Mouse (Mus musculus) central nervous system, embryonic 14 days (tissue): ENCODE data around the gene Pfas. TPM values are rescaled to one million over a fixed set of nuclear protein-coding genes. Genes with fewer than 3 reads are reported as not detected.

Source experiments
- polyA plus RNA-seq: library from polyadenylated mRNA; depleted of rRNA; stranded (reverse); fragments of >200 nt; gene quantifications from 2 replicates; pipeline ENCODE4 v1.2.3, GENCODE M21; 2012; rRNA removed

The Pfas gene
- polyA plus RNA-seq = 22.2 and 22.3 TPM in 2 replicates

DNA sequence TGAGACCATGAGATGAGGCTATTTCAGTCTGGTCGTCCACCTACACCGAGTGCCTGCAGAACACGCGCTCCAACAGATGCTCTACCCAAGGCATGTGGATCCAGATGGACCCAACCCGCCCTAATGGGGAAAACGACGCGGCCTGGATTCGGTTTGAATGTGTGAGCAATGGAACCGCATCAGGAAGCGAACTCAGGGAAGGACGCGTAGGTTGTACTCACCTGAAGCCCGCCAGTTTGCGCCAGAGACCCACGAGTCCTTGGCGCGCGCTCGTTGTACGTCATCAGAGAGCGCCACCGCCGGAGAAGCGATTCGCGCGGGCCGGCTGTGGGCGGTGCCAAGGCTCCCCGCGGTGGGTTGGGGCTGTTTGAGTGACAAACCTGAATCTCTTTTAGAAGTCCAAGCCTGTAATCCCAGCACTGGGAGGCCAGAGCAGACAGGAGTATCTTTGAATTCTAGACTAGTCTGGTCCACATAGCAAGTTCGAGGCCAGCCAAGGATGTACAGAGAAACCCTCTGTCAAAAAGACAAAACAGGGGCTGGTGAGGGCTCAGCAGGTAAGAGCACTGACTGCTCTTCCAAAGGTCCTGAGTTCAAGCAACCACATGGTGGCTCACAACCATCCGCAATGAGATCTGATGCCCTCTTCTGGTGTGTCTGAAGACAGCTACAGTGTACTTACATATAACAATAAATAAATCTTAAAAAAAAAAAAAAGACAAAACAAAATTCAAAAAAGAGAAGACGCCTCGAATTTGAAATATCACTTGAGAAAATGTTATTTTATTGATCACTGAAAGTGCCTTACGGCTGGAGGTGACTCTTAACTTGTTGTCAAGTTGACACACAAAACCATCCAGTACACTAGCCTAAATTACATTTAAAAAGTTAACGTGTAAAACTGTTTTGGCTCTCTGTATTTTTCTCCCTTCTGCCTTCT, at the start of gene Pfas:
Gene Pfas, minus strand, starts transcription at position 279 of the 940 bp plus-strand sequence.

GRCm38 (mm10) chr11:69045531-69046394, 37.5 kb upstream of the Pfas start, which contains the start of gene Aurkb:
Gene Aurkb (plus strand): TSS chr11:69045647.

DNA sequence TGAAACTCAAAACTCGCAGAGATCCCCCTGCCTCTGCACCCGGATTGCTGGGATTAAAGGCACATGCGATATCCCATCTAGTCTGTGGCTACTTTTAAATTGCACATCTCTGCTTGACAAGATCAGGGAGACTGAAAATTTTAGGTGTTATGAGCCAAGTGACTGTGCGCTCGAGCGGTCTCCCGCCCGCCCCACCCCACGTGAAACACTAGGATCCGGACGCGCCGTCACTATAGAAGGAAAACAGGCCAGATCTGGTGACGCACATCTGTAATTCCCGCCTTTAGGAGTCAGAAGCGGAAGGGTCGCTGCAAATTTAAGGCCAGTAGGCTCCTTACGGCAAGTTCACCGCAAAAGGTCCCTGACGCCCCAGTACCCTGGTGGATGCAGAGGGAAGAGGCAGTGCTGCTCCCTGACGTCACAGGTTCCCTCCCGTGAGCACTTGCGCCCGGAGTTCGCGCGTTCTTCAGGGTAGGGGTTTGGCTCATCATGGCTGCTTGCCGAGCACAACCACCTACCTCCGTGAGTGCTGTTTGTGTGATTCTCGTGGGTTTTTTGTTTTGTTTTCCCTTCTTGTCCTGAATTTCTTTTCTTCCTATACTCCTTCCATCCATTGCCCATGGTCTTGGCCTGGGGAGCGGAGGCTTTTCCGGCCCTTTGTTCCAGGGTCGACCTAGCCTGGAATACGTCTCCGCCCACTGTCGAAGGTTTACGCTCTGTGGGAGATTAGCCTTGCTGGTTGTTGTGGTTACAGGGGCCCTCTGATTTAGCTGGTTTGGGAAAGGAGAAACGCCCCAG, 7.6 kb upstream of the Pfas start, which contains the start of gene Ctc1:
Gene Ctc1, plus strand, starts transcription at position 268 of the 798 bp plus-strand sequence.

GRCm38 (mm10) chr11:68975085-68975484, 33.2 kb downstream of the Pfas start, which contains the start of gene Rangrf:
Gene Rangrf (minus strand): TSS chr11:68975185.

DNA sequence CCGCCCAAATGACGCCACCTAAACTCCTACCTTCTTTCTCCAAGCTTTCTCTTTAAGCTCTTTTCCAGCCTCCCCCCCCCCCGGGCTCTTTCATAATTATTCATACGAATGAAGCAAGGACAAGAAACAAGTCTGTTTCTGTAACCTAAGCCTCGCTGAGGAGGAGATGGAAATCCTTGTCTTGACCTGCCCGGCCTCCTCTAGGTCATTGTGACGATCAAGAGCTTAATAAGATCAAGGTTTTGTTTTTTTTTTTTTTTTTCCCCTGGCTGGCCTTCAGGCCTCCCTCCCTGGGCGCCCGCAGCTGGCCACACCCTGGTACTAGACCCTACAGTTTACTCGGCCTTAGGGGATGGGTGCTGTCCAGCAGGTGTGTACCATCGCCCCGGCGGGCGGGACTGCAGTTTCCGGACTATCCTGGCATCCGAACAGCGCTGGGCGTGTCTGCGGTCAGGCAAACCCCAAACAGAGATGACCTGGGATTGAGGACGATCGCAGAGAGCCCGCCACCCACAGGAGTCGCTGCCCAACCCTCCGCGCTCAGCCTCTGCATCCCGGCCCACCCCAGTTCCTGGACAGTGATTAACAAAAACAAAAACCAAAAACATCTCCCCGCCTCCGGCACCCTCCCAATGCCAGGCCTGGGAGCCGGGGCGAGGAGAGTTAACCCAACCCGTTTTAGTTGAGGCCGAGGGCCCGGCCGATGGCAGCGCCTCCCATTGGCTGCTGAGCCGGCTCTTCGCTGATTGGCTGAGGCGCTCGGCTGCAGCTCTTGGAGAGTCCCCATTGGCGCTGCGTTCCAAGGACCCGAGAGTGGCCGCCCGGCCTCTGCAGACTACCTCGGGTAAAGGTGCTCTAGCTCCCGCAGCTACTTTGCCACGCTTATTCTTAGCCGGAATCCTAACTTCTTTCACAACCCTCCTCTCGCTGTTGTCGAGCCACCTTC, 40.6 kb downstream of the Pfas start, which contains the start of gene Slc25a35:
Gene Slc25a35, plus strand, starts transcription at position 795 of the 946 bp plus-strand sequence.

DNA sequence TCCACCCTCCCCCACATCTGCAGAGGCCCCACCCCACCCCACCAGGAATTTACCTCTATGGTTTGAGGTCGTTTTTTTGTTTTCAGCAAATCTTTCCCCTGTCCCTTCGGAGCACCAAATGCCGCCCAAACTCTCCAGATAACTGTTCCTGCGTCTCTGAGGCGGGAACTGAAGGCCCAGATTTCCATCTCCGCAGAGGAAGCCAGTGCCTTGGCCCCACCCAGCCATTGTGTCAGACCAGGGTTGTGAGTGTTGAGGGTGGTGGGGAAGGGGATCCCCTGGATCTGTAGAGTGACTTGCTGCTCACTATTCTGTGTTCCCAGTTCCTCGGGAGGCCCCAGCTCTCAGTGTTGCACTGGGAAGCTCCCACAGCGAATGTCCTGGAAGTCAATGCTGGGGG, 51.0 kb downstream of the Pfas start, which contains the start of gene Arhgef15:
Gene Arhgef15, minus strand, starts transcription at position 173 of the 400 bp plus-strand sequence.

Other genes starting within 250 kb of the Pfas start
- gene Ndel1, start 136.6 kb downstream of the Pfas start, polyA plus RNA-seq = 64.1 and 65.1 TPM in 2 replicates
- 0.05 and 0.09 TPM in 2 replicates for gene Rnf222, start 119.9 kb downstream of the Pfas start, polyA plus RNA-seq
- gene Rpl26, start 106.9 kb downstream of the Pfas start, polyA plus RNA-seq = 2,655 and 2,766 TPM in 2 replicates
- gene Odf4, start 81.4 kb downstream of the Pfas start, polyA plus RNA-seq = 3.6 and 4.4 TPM in 2 replicates
- 25.8 and 37.0 TPM in 2 replicates for gene Arhgef15, start 51.0 kb downstream of the Pfas start, polyA plus RNA-seq
- gene Slc25a35, start 40.3 kb downstream of the Pfas start, polyA plus RNA-seq = 2.8 and 4.0 TPM in 2 replicates
- gene Rangrf, start 33.3 kb downstream of the Pfas start, polyA plus RNA-seq = 28.5 and 29.6 TPM in 2 replicates
- 113 and 118 TPM in 2 replicates for gene Ctc1, start 7.5 kb upstream of the Pfas start, polyA plus RNA-seq
- gene Aurkb, start 37.2 kb upstream of the Pfas start, polyA plus RNA-seq = 64.2 and 75.8 TPM in 2 replicates
- gene Borcs6, start 51.3 kb upstream of the Pfas start, polyA plus RNA-seq = 18.7 and 19.3 TPM in 2 replicates
- 28.7 and 30.3 TPM in 2 replicates for gene Tmem107, start 62.3 kb upstream of the Pfas start, polyA plus RNA-seq
- gene Vamp2, start 80.0 kb upstream of the Pfas start, polyA plus RNA-seq = 230 and 263 TPM in 2 replicates
- 11.7 and 14.5 TPM in 2 replicates for gene Per1, start 86.8 kb upstream of the Pfas start, polyA plus RNA-seq
- gene Hes7, start 111.9 kb upstream of the Pfas start, polyA plus RNA-seq = 0.32 and 0.58 TPM in 2 replicates
- gene 9130213A22Rik, start 114.1 kb upstream of the Pfas start, polyA plus RNA-seq = 0.36 and 0.44 TPM in 2 replicates
- gene Aloxe3, start 117.4 kb upstream of the Pfas start, polyA plus RNA-seq = 2.3 and 2.7 TPM in 2 replicates
- gene Alox12b, start 148.5 kb upstream of the Pfas start, polyA plus RNA-seq = 0.11 and 0.23 TPM in 2 replicates
- gene Alox8, start 189.4 kb upstream of the Pfas start, polyA plus RNA-seq = 0.02 and 0.25 TPM in 2 replicates
- gene Gucy2e, start 228.6 kb upstream of the Pfas start, polyA plus RNA-seq = 0.18 and 0.24 TPM in 2 replicates